Mouse (Mus musculus): Measurements from ENCODE around the gene Tfap2c.

The Tfap2c gene

GRCm38 (mm10) chr2:172551872-172552271 lies 2.5 kb downstream of the Tfap2c start:
- no peak for DNase-seq

GRCm38 (mm10) chr2:172552666-172553065 lies 3.3 kb downstream of the Tfap2c start:
- DNase-seq, result no peak

GRCm38 (mm10) chr2:172554211-172554610 lies 4.8 kb downstream of the Tfap2c start:
- DNase-seq, result no peak

- DNase-seq, result no peak
Observed at GRCm38 (mm10) chr2:172558674-172559468, 9.5 kb downstream of the Tfap2c start.

GRCm38 (mm10) chr2:172561016-172561415 lies 11.6 kb downstream of the Tfap2c start:
- no peak for DNase-seq

GRCm38 (mm10) chr2:172567835-172568234 lies 18.4 kb downstream of the Tfap2c start:
- no peak for DNase-seq

GRCm38 (mm10) chr2:172568466-172568865 lies 19.1 kb downstream of the Tfap2c start:
- DNase-seq, result no peak

GRCm38 (mm10) chr2:172577196-172577766 lies 27.9 kb downstream of the Tfap2c start:
- DNase-seq, result no peak

- no peak for DNase-seq
Observed at GRCm38 (mm10) chr2:172579221-172579620, 29.8 kb downstream of the Tfap2c start.

GRCm38 (mm10) chr2:172580536-172581265 lies 31.3 kb downstream of the Tfap2c start:
- DNase-seq, result no peak

- DNase-seq, result no peak
Observed at GRCm38 (mm10) chr2:172583312-172583711, 33.9 kb downstream of the Tfap2c start.

GRCm38 (mm10) chr2:172585329-172585728 lies 35.9 kb downstream of the Tfap2c start:
- DNase-seq, result no peak

GRCm38 (mm10) chr2:172589048-172589447 lies 39.7 kb downstream of the Tfap2c start:
- no peak for DNase-seq

GRCm38 (mm10) chr2:172590839-172591238 lies 41.4 kb downstream of the Tfap2c start:
- DNase-seq, result no peak

- no peak for DNase-seq
Observed at GRCm38 (mm10) chr2:172594326-172594725, 44.9 kb downstream of the Tfap2c start.

- no peak for DNase-seq
Observed at GRCm38 (mm10) chr2:172597056-172597455, 47.7 kb downstream of the Tfap2c start.

- DNase-seq, result no peak
Observed at GRCm38 (mm10) chr2:172597881-172598280, 48.5 kb downstream of the Tfap2c start.

GRCm38 (mm10) chr2:172604625-172605024 lies 55.2 kb downstream of the Tfap2c start:
- no peak for DNase-seq

- DNase-seq, result no peak
Observed at GRCm38 (mm10) chr2:172605642-172606041, 56.2 kb downstream of the Tfap2c start.

- DNase-seq, result no peak
Observed at GRCm38 (mm10) chr2:172607710-172608109, 58.3 kb downstream of the Tfap2c start.
